Mouse (Mus musculus): Measurements from ENCODE around the gene Gm21861.
"Not testable (repeated sequence)": the region's sequence is repeated elsewhere in the genome, so short reads cannot be mapped to it uniquely, and the experiment has no call there.

Gm21861 gene

DNA sequence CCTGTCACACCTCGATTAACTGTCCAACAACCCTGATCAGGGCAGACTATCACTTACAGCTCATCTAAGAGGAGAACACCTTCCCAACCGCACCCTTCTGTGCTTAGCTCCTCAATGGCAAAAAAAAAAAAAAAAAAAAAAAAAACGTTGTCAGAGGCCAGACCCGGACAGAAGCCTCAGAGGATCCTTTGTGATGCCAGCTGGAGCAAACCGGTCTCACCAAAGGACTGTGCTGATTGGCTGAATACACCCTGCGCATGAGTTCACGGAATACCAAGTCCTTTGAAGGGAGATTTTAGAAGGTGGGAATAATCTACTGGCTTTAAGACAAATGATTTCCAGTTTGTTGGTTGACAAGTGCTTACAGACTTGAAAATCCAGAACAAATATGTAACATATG is at the start of gene Gm21861:
Gene Gm21861, minus strand, starts transcription at position 101 of the 400 bp plus-strand sequence.
- DNase-seq (ENCODE audit: low spot score in 2 of 2), result not testable (repeated sequence)
